Mouse (Mus musculus): ENCODE data around the gene Ripk3.

Gene Ripk3

GRCm38 (mm10) chr14:55758363-55758784, 30.3 kb downstream of the Ripk3 start, which contains the start of gene Cideb:
TSS of gene Cideb (minus strand) at chr14:55758458.
- peak; percentile 77 to 88 for DNase-seq

- no peak for DNase-seq
Observed at GRCm38 (mm10) chr14:55757566-55757965, 31.1 kb downstream of the Ripk3 start.

GRCm38 (mm10) chr14:55747051-55747847, 41.4 kb downstream of the Ripk3 start:
- no peak for DNase-seq

- DNase-seq = no peak
Observed at GRCm38 (mm10) chr14:55745861-55746237, 42.8 kb downstream of the Ripk3 start.

- peak; percentile 90 to 93 for DNase-seq
Observed at GRCm38 (mm10) chr14:55745180-55745860, 43.3 kb downstream of the Ripk3 start, which contains the start of the genes Dhrs1 and Nop9. TSS of gene Dhrs1 (minus strand) at chr14:55745690. TSS of gene Nop9 (plus strand) at chr14:55745693.

GRCm38 (mm10) chr14:55743711-55744110, 45.0 kb downstream of the Ripk3 start:
- peak; percentile 87 to 94 for DNase-seq

- DNase-seq = peak; percentile 64 to 85
Observed at GRCm38 (mm10) chr14:55737086-55737687, 51.5 kb downstream of the Ripk3 start.

GRCm38 (mm10) chr14:55735758-55736157, 52.9 kb downstream of the Ripk3 start:
- DNase-seq = no peak

GRCm38 (mm10) chr14:55735334-55735733, 53.3 kb downstream of the Ripk3 start:
- DNase-seq = no peak
